Mouse (Mus musculus) embryonic facial prominence, embryonic 11.5 days (tissue): ENCODE measurements around the gene Grm8. TPM values are rescaled to one million over a fixed set of nuclear protein-coding genes. Genes with fewer than 3 reads are reported as not detected.

ENCODE experiments used
- ATAC-seq: fragments of 200-750 bp; cut with Nextera tagmentation; replicated peaks from 2 replicates; pipeline ENCODE4 v1.8.0; 2017; ENCODE audit warnings: low read depth; ENCODE audit not compliant: insufficient number of reproducible peaks, low FRiP score, low TSS enrichment
- DNase-seq: peaks from one replicate; pipeline ENCODE4 v3.0.0-alpha.2; 2015; ENCODE audit warnings: low spot score
- H3K27ac ChIP-seq: fragments of 300-500 bp; sonication (generic); replicated peaks from 2 replicates; pipeline ENCODE4 v1.5.1; 2014; ENCODE audit warnings: mild to moderate bottlenecking, low read depth, low read length, control low read depth
- H3K27me3 ChIP-seq: fragments of 300-500 bp; sonication (generic); 2 replicates; pipeline ENCODE4 v1.6.1; 2014; ENCODE audit warnings: mild to moderate bottlenecking, low read length, moderate library complexity, mixed read lengths; ENCODE audit not compliant: control insufficient read depth, insufficient read depth
- H3K36me3 ChIP-seq: fragments of 300-500 bp; sonication (generic); replicated peaks from 2 replicates; pipeline ENCODE4 v1.6.1; 2014; ENCODE audit warnings: low read depth, mild to moderate bottlenecking, low read length, moderate library complexity, mixed read lengths; ENCODE audit not compliant: control insufficient read depth, insufficient read depth
- H3K4me1 ChIP-seq: fragments of 300-500 bp; sonication (generic); 2 replicates; pipeline ENCODE4 v1.6.1; 2014; ENCODE audit warnings: low read length, mixed read lengths; ENCODE audit not compliant: control insufficient read depth, insufficient read depth
- H3K4me2 ChIP-seq: fragments of 300-500 bp; sonication (generic); 2 replicates; pipeline ENCODE4 v1.6.1; 2014; ENCODE audit warnings: low read depth, mild to moderate bottlenecking, control low read depth, low read length, moderate library complexity
- H3K4me3 ChIP-seq: fragments of 300-500 bp; sonication (generic); 2 replicates; pipeline ENCODE4 v1.5.1; 2014; ENCODE audit warnings: low read depth, low read length, control low read depth
- H3K9ac ChIP-seq: fragments of 300-500 bp; sonication (generic); replicated peaks from 2 replicates; pipeline ENCODE4 v1.6.1; 2014; ENCODE audit warnings: mild to moderate bottlenecking, control low read depth, low read length
- H3K9me3 ChIP-seq: fragments of 300-500 bp; sonication (generic); replicated peaks from 2 replicates; pipeline ENCODE4 v1.6.1; 2016; ENCODE audit warnings: mild to moderate bottlenecking, low read length, inconsistent platforms, mixed read lengths; ENCODE audit not compliant: control insufficient read depth
- WGBS: fragments of 180-500 bp; shearing (Covaris S2); extraction: QIAGEN DNeasy Blood & Tissue Kit; methylation state at CpG from one replicate; pipeline ENCODE4 v1.1.7; 2014; 5-methylcytosine and 5-hydroxymethylcytosine counted together
- polyA plus RNA-seq: library from polyadenylated mRNA; unstranded; fragments of >200 nt; fragmentation: Nextera tagmentation; extraction: Ambion mirVana; gene quantifications from 2 replicates; pipeline ENCODE4 v1.2.1, GENCODE M21; 2014

The Grm8 gene
- polyA plus RNA-seq, 1 experiment from 2014 or later: 1.2 TPM

GRCm38 (mm10) chr6:27346311-27346710, 788.7 kb downstream of the Grm8 start:
- Histone ChIP-seq H3K36me3 (no peaks in the 10 kb centered on the region), H3K4me1 (no peaks in the 10 kb centered on the region), H3K4me2 (no peak overlapping the region), H3K4me3 (no peak overlapping the region), H3K27me3 (no peaks in the 10 kb centered on the region), H3K27ac (no peak overlapping the region), H3K9me3 (no peaks in the 10 kb centered on the region), H3K9ac (no peak overlapping the region)
- peak; percentile 3 for DNase-seq
- no peak for ATAC-seq
- WGBS: 57% methylated on average over 1 of the region's 1 CpGs

DNA sequence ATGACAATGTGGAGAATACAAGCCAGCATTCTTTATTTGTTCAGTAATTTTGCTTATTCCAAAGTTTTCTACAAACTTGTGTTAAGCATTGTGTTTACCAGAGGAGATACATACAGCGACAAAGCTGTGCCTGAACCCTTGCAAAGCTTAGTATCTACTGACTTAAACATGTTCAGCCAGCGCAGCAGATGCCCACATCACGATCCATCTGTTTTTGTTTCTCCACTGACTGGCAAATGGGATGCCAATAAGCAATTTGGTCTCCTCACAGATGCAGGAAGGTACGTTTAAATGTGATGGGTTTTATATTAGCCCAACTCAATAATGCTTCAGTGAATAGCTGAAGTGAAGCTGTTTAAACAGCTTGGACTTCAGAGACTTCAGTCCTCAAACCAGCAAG, 794.8 kb downstream of the Grm8 start:
- Histone ChIP-seq H3K36me3 (no peaks in the 10 kb centered on the region), H3K27ac (no peak overlapping the region), H3K4me1 (no peaks in the 10 kb centered on the region), H3K9me3 (no peaks in the 10 kb centered on the region), H3K4me2 (no peak overlapping the region), H3K4me3 (no peak overlapping the region), H3K9ac (no peak overlapping the region), H3K27me3 (no peaks in the 10 kb centered on the region)
- WGBS: 82% methylated on average over 4 of the region's 4 CpGs
- no peak for DNase-seq
- ATAC-seq: no peak

DNA sequence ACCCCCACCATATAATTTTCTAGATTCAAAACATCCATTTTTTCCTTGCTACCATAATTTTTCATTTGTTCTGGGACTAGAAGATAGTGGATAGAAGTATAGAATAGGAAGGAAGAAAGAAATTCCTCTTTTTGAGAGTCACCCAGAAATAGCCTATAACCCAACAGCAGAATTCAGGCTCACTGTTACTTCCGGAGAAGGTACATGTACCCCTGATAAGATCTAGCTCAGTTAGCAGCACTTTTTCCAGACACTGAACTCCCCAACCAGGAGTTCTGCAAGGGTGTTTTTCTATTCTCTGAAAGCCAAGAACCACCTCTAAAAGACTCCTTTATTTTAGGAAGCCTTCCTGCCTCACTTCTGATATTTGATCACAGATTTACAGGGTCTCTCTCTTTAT, 816.4 kb downstream of the Grm8 start:
- no peaks in the 10 kb centered on the region for H3K9me3 ChIP-seq
- no peak overlapping the region for H3K4me2 ChIP-seq
- no peaks in the 10 kb centered on the region for H3K36me3 ChIP-seq
- H3K9ac ChIP-seq: no peak overlapping the region
- H3K27me3 ChIP-seq: no peaks in the 10 kb centered on the region
- no peak for ATAC-seq
- 79% methylated on average over 1 of the region's 1 CpGs for WGBS
- H3K27ac ChIP-seq: no peak overlapping the region
- DNase-seq: no peak
- H3K4me1 ChIP-seq: no peaks in the 10 kb centered on the region
- H3K4me3 ChIP-seq: no peak overlapping the region

DNA sequence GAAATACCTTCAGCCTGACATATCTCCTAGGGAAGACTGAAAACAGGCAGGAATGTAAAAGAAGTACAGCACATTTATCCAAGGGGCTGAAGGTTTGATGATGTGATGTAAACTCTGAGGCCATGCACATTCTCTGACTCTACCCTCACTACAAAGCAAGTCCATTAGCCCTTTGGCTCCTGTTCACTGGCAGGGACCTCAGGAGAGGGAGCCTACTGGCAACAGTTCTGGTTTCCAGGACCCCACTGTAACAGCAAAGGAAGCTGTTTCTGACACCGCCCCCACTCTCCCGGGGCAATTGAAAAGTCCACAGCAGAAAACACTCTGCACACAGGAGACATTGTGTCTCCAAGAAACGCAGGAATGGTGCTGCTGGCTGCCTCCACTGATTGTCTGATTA, 817.6 kb downstream of the Grm8 start:
- ATAC-seq (no peak), DNase-seq (no peak)
- 80% methylated on average over 3 of the region's 3 CpGs for WGBS
- Histone ChIP-seq H3K27ac (no peak overlapping the region), H3K27me3 (no peaks in the 10 kb centered on the region), H3K36me3 (no peaks in the 10 kb centered on the region), H3K4me1 (no peaks in the 10 kb centered on the region), H3K9ac (no peak overlapping the region), H3K4me3 (no peak overlapping the region), H3K4me2 (no peak overlapping the region), H3K9me3 (no peaks in the 10 kb centered on the region)

- no peak for DNase-seq
- H3K9me3 ChIP-seq: no peaks in the 10 kb centered on the region
- no peak overlapping the region for H3K9ac ChIP-seq
- no peaks in the 10 kb centered on the region for H3K4me1 ChIP-seq
- H3K27ac ChIP-seq: no peak overlapping the region
- no peak overlapping the region for H3K4me3 ChIP-seq
- H3K27me3 ChIP-seq: no peaks in the 10 kb centered on the region
- WGBS: 81% methylated on average over 1 of the region's 1 CpGs
- no peak overlapping the region for H3K4me2 ChIP-seq
- H3K36me3 ChIP-seq: no peaks in the 10 kb centered on the region
- no peak for ATAC-seq
These were observed 819.0 kb downstream of the Grm8 start for GRCm38 (mm10) chr6:27316018-27316417.

DNA sequence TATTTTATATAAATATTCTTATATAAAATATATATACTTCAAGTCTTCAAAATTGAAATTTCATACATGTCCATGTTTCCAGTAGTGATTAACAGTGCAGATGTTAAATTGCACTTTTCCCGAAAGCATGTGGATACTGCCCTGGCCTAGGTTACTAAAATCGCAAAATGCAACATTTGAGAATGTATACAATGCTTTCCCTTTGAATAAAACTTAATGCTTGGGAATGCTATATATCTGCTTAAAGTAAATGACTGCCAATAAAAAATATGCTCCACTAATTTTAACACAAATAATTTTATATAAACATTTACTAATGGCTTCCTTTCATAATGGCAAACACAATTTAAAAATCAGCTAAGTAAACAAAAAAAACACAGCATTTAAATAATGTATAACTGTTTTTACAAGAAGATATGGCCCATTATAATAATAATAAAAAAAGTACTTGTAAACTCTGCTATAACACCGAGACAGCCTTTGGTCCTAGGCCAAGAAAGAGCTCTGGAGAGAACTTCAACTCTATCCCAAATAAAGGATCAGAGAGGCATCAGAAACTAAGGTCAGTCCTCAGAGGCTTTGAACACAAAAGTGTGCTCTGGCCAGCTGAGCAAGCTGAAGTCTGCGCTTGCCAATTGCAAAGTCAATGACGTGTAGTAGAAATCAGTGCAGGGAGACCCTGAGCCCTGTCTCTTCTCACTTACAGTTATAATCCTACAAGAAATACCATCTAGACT, 820.5 kb downstream of the Grm8 start:
- no peaks in the 10 kb centered on the region for H3K36me3 ChIP-seq
- H3K9ac ChIP-seq: no peak overlapping the region
- H3K27ac ChIP-seq: no peak overlapping the region
- ATAC-seq: no peak
- no peaks in the 10 kb centered on the region for H3K4me1 ChIP-seq
- H3K4me3 ChIP-seq: no peak overlapping the region
- WGBS: 94% methylated on average over 5 of the region's 5 CpGs
- no peak overlapping the region for H3K4me2 ChIP-seq
- no peaks in the 10 kb centered on the region for H3K27me3 ChIP-seq
- no peaks in the 10 kb centered on the region for H3K9me3 ChIP-seq
- no peak for DNase-seq

DNA sequence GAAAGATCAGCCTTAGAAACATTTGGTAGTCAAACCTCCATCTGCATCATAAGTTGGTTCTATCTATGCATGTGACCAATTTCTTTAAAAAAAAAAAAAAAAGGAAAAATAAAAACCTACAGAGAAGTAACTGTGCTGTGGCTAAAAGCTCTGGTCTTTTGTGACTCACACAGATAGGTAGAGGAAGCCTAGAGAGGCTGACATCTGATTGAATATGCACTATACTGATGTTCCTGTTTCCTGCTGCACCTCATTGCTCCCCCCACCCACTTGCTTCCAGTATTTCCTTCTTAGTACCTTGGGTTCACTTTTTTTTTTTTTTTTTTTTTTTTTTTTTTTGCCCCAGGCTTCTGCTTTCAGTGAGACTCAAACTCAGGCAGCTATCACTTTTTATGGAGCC, 824.6 kb downstream of the Grm8 start:
- no peak overlapping the region for H3K9ac ChIP-seq
- H3K4me2 ChIP-seq: no peak overlapping the region
- DNase-seq (no peak), ATAC-seq (no peak)
- no peak overlapping the region for H3K4me3 ChIP-seq
- H3K9me3 ChIP-seq: no peaks in the 10 kb centered on the region
- H3K36me3 ChIP-seq: no peaks in the 10 kb centered on the region
- H3K27me3 ChIP-seq: no peaks in the 10 kb centered on the region
- H3K4me1 ChIP-seq: no peaks in the 10 kb centered on the region
- no peak overlapping the region for H3K27ac ChIP-seq

GRCm38 (mm10) chr6:27305351-27305750, 829.6 kb downstream of the Grm8 start:
- Histone ChIP-seq H3K27ac (no peak overlapping the region), H3K27me3 (no peaks in the 10 kb centered on the region), H3K36me3 (no peaks in the 10 kb centered on the region), H3K4me3 (no peak overlapping the region), H3K9me3 (no peaks in the 10 kb centered on the region), H3K4me1 (no peaks in the 10 kb centered on the region), H3K4me2 (no peak overlapping the region), H3K9ac (no peak overlapping the region)
- WGBS: 47% methylated on average over 2 of the region's 2 CpGs
- ATAC-seq (no peak), DNase-seq (peak; percentile 23)
